Mouse (Mus musculus) liver, embryonic 14.5 days (tissue): ENCODE data around the gene Fbxw11.

ENCODE experiments used
- CTCF ChIP-seq: IDR thresholded peaks from 2 replicates; pipeline ENCODE4 v1.5.1; 2016; ENCODE audit warnings: antibody characterized with exemption, low read depth, control low read depth
- EP300 ChIP-seq: IDR thresholded peaks from 2 replicates; pipeline ENCODE4 v1.6.1; 2016; ENCODE audit warnings: antibody characterized with exemption, low read depth

DNA sequence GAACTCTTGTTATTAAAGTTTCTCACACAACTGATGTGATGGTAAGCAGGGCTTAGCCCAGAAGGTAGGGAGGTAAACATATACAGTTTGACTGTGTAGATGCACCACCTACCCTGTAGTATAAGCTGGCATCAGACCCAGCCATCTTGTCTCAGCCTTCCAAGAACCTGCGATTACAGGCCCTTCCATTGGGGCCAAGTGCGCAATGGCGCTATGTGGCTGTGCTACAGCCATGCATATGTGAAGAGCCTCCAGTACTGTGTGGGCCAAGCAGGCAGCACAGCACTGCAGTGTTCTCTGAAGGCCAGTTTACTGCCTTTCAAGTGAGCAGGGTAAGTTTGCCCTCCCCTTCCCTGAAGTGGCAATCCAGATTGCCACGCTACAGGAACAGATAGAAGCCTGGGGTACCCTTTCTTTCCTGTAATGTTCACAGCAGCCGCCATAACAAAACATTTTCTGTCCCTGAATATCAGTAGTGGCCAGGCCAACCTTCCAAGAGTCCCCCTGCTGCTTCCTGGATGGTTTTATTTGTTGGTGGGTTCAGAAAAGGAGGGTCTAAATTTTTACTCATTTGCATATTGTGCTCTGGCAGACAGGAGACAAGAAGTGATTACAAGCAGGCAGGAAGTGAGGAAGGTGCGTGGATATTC lies 61.8 kb downstream of the Fbxw11 start:
- TF ChIP-seq CTCF = no peak
- TF ChIP-seq EP300 = no peak
